ENCODE assay signal across 19 mouse cellular contexts in genomic region chr2:52959982-52960381, GRCm38 (mm10).
DNase-seq lines count a peak whose midpoint lies in the region; ATAC-seq and TF ChIP-seq lines count a peak whose summit lies in the region.
"Had no signal": no experiment of that assay in that cellular context is flagged by ENCODE, and none has a peak within 500 bp of the region (broad histone marks: within the 10 kb centered on the region; RNA-seq: fewer than 3 reads in every experiment).

No protein-coding gene starts in this region.

- no peak overlapping the region for H3K4me3 ChIP-seq in kidney, embryonic 16.5 days (ENCODE audit: low read length)
- no peak overlapping the region for H3K4me3 ChIP-seq in kidney, adult 2 months (ENCODE audit: insufficient read depth, low read depth, low read length)
- H3K4me3 ChIP-seq in ES-E14 (ENCODE audit: insufficient read depth in 1 of 2, low read depth in 1 of 2, low read length in 2 of 2, poor library complexity in 1 of 2, severe bottlenecking in 1 of 2), result peak overlapping the region in 1 of 2 experiments; percentile 34; a peak in 2 of 4 replicates
- H3K4me3 ChIP-seq in small intestine, adult 2 months (ENCODE audit: low read depth, low read length), result no peak overlapping the region
- no peak overlapping the region for H3K4me3 ChIP-seq in cerebellum, adult 2 months (replicated peaks; ENCODE audit: insufficient read depth, low read depth, low read length)
- H3K4me3 ChIP-seq: embryonic facial prominence, embryonic 13.5 days; lung, embryonic 15.5 days had no signal

- TF ChIP-seq POLR2A in kidney, adult 2 months (IDR thresholded peaks at IDR 0.05; ENCODE audit: low read depth, low read length), result no peak
- TF ChIP-seq POLR2A in small intestine, adult 2 months (IDR thresholded peaks at IDR 0.05; ENCODE audit: low read depth, low read length), result no peak
- no peak for TF ChIP-seq POLR2A in cerebellum, adult 2 months (IDR thresholded peaks at IDR 0.05; ENCODE audit: borderline replicate concordance, insufficient read depth, low read length)

- WGBS in kidney, embryonic 16.5 days, result 39% methylated on average over 3 of the region's 3 CpGs
- WGBS in kidney, adult 2 months, result 49% methylated on average over 3 of the region's 3 CpGs
- 22% methylated on average over 3 of the region's 3 CpGs for WGBS in small intestine, adult 2 months
- WGBS in cerebellum, adult 2 months, result 59% methylated on average over 3 of the region's 3 CpGs

- H3K27me3 ChIP-seq in kidney, embryonic 16.5 days (ENCODE audit: insufficient read depth, low read length), result no peaks in the 10 kb centered on the region
- H3K27me3 ChIP-seq in kidney, adult 2 months (replicated peaks; ENCODE audit: control insufficient read depth, insufficient read depth, low read length), result no peaks in the 10 kb centered on the region
- H3K27me3 ChIP-seq in small intestine, adult 2 months (ENCODE audit: control insufficient read depth, insufficient read depth, low read length), result no peaks in the 10 kb centered on the region
- no peaks in the 10 kb centered on the region for H3K27me3 ChIP-seq in cerebellum, adult 2 months (ENCODE audit: control insufficient read depth, insufficient read depth, low read length)
- H3K27me3 ChIP-seq: embryonic facial prominence, embryonic 13.5 days; lung, embryonic 15.5 days had no signal

- peak overlapping the region; percentile 37; the same call in 1 of the 2 replicates for H3K27ac ChIP-seq in kidney, embryonic 16.5 days (ENCODE audit: low read length)
- H3K27ac ChIP-seq in kidney, adult 2 months (ENCODE audit: insufficient read depth, low read depth, low read length), result no peak overlapping the region
- peak overlapping the region; percentile 98 for H3K27ac ChIP-seq in ES-E14 (ENCODE audit: insufficient read depth, low read depth, low read length, poor library complexity, severe bottlenecking)
- H3K27ac ChIP-seq in small intestine, adult 2 months (ENCODE audit: insufficient read depth, low read depth, low read length), result 0 out of 2 replicates have a peak overlapping the region, but pooled peaks have one; percentile 1
- H3K27ac ChIP-seq in cerebellum, adult 2 months (ENCODE audit: insufficient read depth, low read length), result no peak overlapping the region
- H3K27ac ChIP-seq: lung, embryonic 15.5 days had no signal

- no peak for TF ChIP-seq CTCF in kidney, adult 2 months (conservative IDR thresholded peaks at IDR 0.05; ENCODE audit: insufficient read depth, insufficient read length, low read depth, low read length)
- TF ChIP-seq CTCF in small intestine, adult 2 months (IDR thresholded peaks at IDR 0.05; ENCODE audit: extremely low read depth, insufficient read length, insufficient replicate concordance, low read depth, low read length), result no peak
- no peak for TF ChIP-seq CTCF in cerebellum, adult 2 months (IDR thresholded peaks at IDR 0.05; ENCODE audit: borderline replicate concordance, insufficient read depth, low read depth, low read length)

- no peaks in the 10 kb centered on the region for H3K36me3 ChIP-seq in kidney, embryonic 16.5 days (ENCODE audit: insufficient read depth, low read length)
- H3K36me3 ChIP-seq in kidney, adult 2 months (ENCODE audit: control insufficient read depth, insufficient read depth, low read length), result no peaks in the 10 kb centered on the region
- H3K36me3 ChIP-seq in ES-E14 (ENCODE audit: control insufficient read depth, insufficient read depth, low read length, poor library complexity, severe bottlenecking), result no peaks in the 10 kb centered on the region
- H3K36me3 ChIP-seq in small intestine, adult 2 months (ENCODE audit: control insufficient read depth, insufficient read depth, low read length), result no peaks in the 10 kb centered on the region
- H3K36me3 ChIP-seq: embryonic facial prominence, embryonic 13.5 days; lung, embryonic 15.5 days had no signal

- in situ Hi-C loops in ES-E14 (cut with MboI; ENCODE audit: low sequenced_read_pairs in 2 of 2, unreplicated experiment in 2 of 2), result no loop called here

- H3K9me3 ChIP-seq in kidney, embryonic 16.5 days (ENCODE audit: low read length), result no peaks in the 10 kb centered on the region
- H3K9me3 ChIP-seq in ES-E14 (ENCODE audit: control insufficient read depth, insufficient read depth, low read depth, low read length), result no peaks in the 10 kb centered on the region
- H3K9me3 ChIP-seq: embryonic facial prominence, embryonic 13.5 days; lung, embryonic 15.5 days had no signal

- peaks cover 53% of the 10 kb centered on the region for H3K4me1 ChIP-seq in kidney, embryonic 16.5 days (ENCODE audit: insufficient read depth, low read length)
- H3K4me1 ChIP-seq in kidney, adult 2 months (ENCODE audit: control insufficient read depth, insufficient read depth, low read length), result peaks cover 5% of the 10 kb centered on the region
- H3K4me1 ChIP-seq in ES-E14 (ENCODE audit: control insufficient read depth in 2 of 2, insufficient read depth in 2 of 2, low read length in 2 of 2, poor library complexity in 1 of 2), result peaks cover 34 to 44% of the 10 kb centered on the region in 2 experiments
- H3K4me1 ChIP-seq in small intestine, adult 2 months (ENCODE audit: control insufficient read depth, insufficient read depth, insufficient read length, low read length), result peaks cover 5% of the 10 kb centered on the region; the same call in 1 of the 2 replicates
- H3K4me1 ChIP-seq in cerebellum, adult 2 months (ENCODE audit: control insufficient read depth, insufficient read depth, low read length), result peaks cover 26% of the 10 kb centered on the region

- no peak for DNase-seq in frontal cortex, postnatal 25 days (ENCODE audit: low spot score in 2 of 2)
- DNase-seq in kidney, adult 2 months, result no peak
- DNase-seq in ES-E14 (ENCODE audit: low read depth, low spot score), result no peak
- DNase-seq in cerebellum, adult 2 months, result no peak
- DNase-seq in gastrocnemius, postnatal 25 days, result no peak
- DNase-seq: adrenal gland, postnatal 25 days; cerebellum, adult 8-10 months; kidney, adult 8-10 months; kidney, postnatal 36 days; midbrain, embryonic 14.5 days; retina, postnatal 1 day; thymus, postnatal 14 days had no signal

- no peak overlapping the region for H3K9ac ChIP-seq in kidney, embryonic 16.5 days (replicated peaks; ENCODE audit: low read length)
- peak overlapping the region; percentile 33; the same call in 1 of the 2 replicates for H3K9ac ChIP-seq in ES-E14 (ENCODE audit: insufficient read depth, low read depth, low read length, poor library complexity, severe bottlenecking)
- H3K9ac ChIP-seq: embryonic facial prominence, embryonic 13.5 days; lung, embryonic 15.5 days had no signal

- ATAC-seq in frontal cortex, adult (ENCODE audit: low TSS enrichment), result peak; percentile 47
- no peak for ATAC-seq in kidney, embryonic 16.5 days (ENCODE audit: low FRiP score, low TSS enrichment)
- ATAC-seq: CD4-positive, CD25-positive, alpha-beta regulatory T cell, adult 4 months had no signal

- H3K4me2 ChIP-seq in kidney, embryonic 16.5 days (replicated peaks; ENCODE audit: low read depth, low read length), result no peak overlapping the region
- H3K4me2 ChIP-seq: liver, embryonic 11.5 days had no signal

TF ChIP-seq in ES-E14, 5 proteins besides CTCF, POLR2A, EP300 and RAD21:
- TF ChIP-seq CHD2 (IDR thresholded peaks at IDR 0.05; ENCODE audit: low read depth, low read length) (no peak), MAFK (IDR thresholded peaks at IDR 0.05; ENCODE audit: insufficient read depth, low read depth, low read length) (no peak), ZC3H11A (IDR thresholded peaks at IDR 0.05; ENCODE audit: borderline replicate concordance, low read depth, low read length) (no peak), HCFC1 (IDR thresholded peaks at IDR 0.05; ENCODE audit: borderline replicate concordance, insufficient read depth, low read length) (no peak), ZNF384 (IDR thresholded peaks at IDR 0.05; ENCODE audit: low read depth, low read length) (no peak)

Comparison
In these comparisons a context has a peak if more than half of its experiments do, and no peak if none do; other contexts are left out.
1. H3K27ac ChIP-seq: peak in kidney, embryonic 16.5 days (single experiment), ES-E14 (single experiment) and small intestine, adult 2 months (single experiment); none in kidney, adult 2 months (single experiment) and cerebellum, adult 2 months (single experiment).